Mouse (Mus musculus) lung, postnatal 10 days (tissue): Measurements from ENCODE around the gene Olfr594.
"Not testable (repeated sequence)": the region's sequence is repeated elsewhere in the genome, so short reads cannot be mapped to it uniquely, and the experiment has no call there.

ENCODE experiments used
- DNase-seq: peaks from one replicate; pipeline ENCODE4 v3.0.0; 2021

The Olfr594 gene

GRCm38 (mm10) chr7:103216696-103217095, at the start of gene Olfr594:
Gene Olfr594 (plus strand): TSS chr7:103216996.
- DNase-seq: no peak

GRCm38 (mm10) chr7:103169697-103170096, 47.1 kb upstream of the Olfr594 start:
- DNase-seq: no peak

- DNase-seq: no peak
These were observed 38.6 kb upstream of the Olfr594 start, which contains the start of gene Olfr591 for GRCm38 (mm10) chr7:103178240-103178639. Gene Olfr591 (minus strand): TSS chr7:103178340.

GRCm38 (mm10) chr7:103184503-103184902, 32.3 kb upstream of the Olfr594 start, which contains the start of gene Olfr592:
Gene Olfr592 (plus strand): TSS chr7:103184803.
- DNase-seq: not testable (repeated sequence)

- DNase-seq: no peak
These were observed 5.2 kb upstream of the Olfr594 start, which contains the start of gene Olfr593 for GRCm38 (mm10) chr7:103211562-103211961. Gene Olfr593 (plus strand): TSS chr7:103211862.

GRCm38 (mm10) chr7:103212050-103212449, 4.7 kb upstream of the Olfr594 start:
- DNase-seq: not testable (repeated sequence)

- DNase-seq: not testable (repeated sequence)
These were observed 35.6 kb downstream of the Olfr594 start, which contains the start of gene Usp17ld for GRCm38 (mm10) chr7:103252405-103252804. Gene Usp17ld (minus strand): TSS chr7:103252505.
